Mouse (Mus musculus): Measurements from ENCODE around the gene Cfap97d2.
A peak's percentile ranks its signal among the peaks of the same experiment; 100 is the strongest.
"Not testable (repeated sequence)": the region's sequence is repeated elsewhere in the genome, so short reads cannot be mapped to it uniquely, and the experiment has no call there.

Cfap97d2 gene

DNA sequence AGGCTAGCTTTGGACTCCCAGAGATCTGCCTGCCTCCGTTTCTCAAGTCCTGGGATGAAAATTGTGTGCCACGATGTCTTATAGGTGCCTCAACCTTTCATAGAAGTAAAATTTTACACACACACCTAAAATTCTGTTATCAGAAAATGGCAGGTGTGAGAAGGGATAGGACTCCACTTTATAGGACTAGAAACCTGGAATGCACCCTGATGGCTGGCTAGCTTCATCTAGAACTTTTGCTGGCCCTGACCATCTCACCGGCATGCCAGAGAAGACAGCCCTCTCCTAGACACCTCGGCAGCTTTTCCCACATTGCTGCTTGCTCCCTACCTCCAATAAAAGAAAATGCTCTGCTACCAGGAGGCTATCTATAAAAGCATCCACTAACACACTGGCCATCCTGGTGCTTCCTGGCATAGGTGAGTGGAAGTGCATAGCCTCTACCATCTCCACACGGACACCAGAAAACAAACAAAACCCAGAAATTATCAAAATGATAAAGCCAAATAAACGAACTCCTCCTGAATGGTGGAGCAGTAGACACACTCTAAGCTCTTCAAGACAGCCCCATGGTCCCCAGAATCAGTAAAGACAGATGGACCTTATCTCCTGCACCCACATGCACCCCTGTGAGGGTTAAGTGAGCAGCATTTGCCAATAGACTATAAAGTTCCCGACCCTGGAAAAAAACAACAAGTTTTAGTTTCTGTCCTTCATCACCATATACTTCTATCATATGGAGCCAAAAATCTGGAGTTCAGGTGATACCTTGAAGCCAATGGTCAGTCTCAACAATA, 35.3 kb downstream of the Cfap97d2 start:
- DNase-seq (ENCODE audit: low spot score) = no peak

DNA sequence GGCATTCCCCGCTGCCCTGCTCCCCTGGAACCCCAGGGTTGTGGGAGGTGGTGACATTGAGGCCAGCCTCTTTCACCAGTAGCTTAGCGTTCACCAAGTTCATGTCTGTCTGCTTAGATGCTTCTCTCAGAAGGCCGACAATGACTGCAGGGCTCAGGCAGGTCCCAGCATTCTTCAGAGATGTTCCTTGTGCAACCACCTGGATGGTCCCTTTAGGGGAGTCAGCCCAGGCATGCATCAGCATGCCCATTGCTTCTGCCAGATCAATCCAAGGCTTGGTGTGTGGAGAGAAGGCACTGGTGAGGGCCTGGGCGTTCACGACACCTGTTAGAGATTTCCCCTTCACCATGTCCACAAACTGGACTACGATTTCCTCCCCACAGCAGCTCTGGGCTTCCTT, 40.5 kb downstream of the Cfap97d2 start:
- not testable (repeated sequence) for DNase-seq (ENCODE audit: low spot score)

DNA sequence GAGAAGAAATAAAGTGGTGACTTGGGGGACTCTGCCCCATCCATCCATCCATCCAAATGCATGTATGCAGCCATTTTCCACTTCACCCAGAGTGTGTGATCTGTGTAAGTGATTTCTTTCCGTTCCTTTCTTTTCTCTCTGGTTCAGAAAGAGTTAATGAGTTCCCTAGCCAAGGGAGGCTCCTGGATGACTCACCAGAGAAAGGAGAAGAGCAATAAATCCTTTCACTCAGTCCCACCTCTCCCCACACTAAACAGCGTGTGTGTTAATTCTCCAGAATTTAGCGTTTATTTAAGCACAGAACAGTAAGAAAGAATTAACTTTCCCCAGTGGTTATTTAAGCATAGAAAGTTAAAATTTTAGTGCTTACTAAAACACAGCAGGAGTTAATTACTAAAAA, 41.9 kb downstream of the Cfap97d2 start:
- no peak for DNase-seq (ENCODE audit: low spot score)

DNA sequence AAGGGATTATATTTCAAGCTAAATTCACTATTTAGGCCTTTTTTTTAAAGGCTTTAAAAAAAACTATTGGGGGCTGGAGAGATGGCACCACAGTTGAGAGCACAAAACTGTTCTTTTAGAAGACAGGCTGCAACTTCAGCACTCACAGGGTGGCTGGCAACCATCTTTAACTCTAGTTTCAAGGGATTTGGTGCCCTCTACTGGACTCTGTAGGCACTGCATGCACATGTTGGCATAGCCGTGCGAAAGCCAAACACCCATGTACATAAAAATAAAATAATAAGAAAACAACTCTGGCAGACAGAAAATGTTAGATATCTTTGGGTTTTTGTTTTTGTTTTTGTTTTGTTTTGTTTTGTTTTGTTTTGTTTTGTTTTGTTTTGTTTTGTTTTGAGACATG, 48.0 kb downstream of the Cfap97d2 start:
- no peak for DNase-seq (ENCODE audit: low spot score)

DNA sequence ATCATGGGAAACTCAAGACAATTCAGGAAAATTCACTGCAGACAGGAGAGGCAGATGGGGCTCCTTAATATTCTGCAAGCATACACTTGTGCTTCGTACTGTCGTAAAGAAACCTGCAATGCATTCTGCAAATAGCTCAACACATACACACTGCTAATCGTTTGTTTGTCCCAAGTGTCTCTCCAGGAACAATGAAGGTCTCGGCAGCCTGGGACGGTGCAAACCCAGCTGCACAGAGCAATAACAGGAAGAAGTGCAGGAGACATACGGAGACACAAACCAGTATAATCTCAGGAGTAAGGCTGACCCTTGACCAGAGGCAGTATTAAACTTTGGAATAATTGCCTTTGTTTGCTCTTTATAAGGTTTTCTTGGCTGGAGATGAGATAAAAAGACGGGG, 50.8 kb downstream of the Cfap97d2 start:
- DNase-seq (ENCODE audit: low spot score) = no peak

DNA sequence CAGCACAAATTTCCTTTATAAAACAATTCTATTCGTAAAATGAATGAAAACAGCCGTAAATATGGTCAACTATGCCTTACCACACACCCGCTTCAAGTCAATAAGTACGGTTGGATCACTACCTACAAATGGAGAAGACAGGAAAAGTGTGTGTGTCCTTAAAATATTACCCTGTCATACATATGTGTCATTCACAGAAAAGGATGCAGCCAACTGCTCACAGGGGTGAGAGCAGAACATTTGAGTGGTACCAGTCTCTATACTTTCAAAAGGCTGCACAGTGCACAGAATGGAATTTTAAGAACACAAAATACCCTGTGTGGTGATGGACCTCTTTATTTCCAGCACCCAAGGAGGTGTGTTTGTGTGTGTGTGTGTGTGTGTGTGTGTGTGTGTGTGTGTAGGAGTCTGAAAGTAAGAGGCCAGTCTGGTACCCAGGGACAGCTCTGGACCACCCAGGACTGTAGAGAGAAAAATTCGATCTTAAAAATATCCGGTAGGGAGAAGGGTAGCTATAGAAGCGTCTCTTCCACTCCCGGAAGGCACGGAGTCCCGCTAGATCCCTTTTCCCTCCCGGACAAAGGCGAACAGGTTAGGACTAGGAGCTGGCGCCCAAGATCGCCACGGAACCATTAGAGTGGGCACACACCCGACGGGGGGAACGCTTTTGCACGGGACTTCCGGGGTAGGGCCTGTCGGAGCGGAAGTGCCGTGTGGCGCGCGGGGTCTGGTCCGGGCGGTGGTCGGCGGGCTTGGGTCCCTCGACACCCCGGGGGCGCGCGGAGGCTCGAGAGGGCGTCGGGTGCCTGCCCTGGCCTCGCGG, 51.5 kb downstream of the Cfap97d2 start, which contains the start of gene Cdc16:
TSS of gene Cdc16 (plus strand) at position 695 of the 823 bp plus-strand sequence.
- peak; percentile 79 for DNase-seq (ENCODE audit: low spot score)

DNA sequence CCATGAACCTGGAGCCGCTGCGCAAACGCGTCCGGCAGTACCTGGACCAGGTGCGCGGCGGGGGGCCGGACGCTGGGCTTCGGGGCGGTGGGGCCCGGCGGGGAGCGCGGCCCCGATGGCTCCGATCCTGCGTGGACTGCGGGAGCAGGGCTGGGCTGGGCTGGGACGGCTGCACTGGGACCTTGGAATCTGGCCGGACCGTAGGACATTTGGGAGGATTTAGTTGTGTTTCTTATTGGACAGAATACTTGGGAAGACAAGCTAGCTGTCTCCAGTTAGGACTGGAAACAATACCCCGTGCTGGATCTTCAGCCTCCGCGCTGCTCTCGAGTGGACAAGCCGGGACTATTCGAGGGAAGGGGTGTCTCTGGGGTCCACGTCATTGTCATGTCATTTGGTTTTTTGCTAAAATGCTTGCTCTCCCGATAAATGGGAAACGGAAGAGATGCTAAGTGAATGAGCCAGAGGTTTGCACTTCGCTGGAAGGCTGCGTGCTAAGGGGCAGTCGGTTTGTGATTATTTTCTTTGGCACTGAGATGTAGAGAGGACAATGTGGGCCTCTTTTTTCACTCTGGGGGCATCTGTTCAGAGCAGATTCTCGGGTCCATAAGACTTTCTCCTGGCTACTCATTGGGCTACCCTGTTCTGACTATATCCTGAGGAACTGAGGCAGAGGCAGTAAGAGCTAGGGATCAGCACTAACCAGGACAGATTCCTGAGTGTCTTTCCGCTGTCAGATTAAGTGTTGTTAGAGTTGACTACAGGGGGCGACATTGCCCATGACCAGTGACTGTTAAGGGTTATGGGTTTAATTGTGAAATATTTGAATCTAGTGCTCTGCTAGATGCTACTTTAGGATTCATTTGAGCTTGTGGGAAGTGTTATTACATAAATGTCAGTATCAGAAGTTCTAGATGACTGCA, 52.4 kb downstream of the Cfap97d2 start:
- DNase-seq (ENCODE audit: low spot score) = no peak

DNA sequence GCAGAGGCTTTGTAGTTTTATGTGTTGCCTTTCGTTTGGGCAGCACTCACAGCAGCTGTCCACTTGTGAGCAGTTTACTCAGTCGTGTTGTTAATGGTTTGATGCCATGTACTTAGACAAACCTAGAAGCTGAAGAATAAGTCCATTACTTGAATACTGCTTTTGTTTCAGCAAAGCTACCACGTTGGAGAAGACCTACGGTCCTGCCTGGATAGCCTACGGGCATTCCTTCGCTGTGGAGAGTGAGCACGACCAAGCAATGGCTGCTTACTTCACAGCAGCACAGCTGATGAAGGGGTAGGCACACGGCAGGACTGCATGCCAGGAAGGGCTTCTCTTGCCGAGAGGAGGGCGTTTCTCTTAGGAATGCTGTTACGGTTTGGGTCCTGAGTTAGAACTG, 63.5 kb downstream of the Cfap97d2 start:
- no peak for DNase-seq (ENCODE audit: low spot score)

DNA sequence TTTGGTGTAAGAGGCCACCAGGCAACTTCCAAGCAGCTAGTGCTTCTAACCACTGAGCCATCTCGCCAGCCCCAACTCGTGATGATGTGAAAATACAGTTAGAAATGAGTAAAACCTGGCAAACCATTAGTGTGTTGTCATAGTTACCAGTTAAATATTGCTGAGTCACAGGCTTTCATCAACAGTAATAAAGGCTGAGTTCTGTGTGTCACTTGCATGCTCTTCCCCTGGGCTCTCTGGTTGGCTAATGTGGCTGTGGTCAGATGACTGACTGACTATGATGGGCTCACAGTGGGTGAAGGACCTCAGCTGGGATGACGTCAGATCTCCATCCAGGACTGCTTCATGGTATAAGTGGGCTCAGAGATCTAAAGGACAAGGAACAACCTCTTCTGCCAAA, 74.8 kb downstream of the Cfap97d2 start:
- no peak for DNase-seq (ENCODE audit: low spot score)

DNA sequence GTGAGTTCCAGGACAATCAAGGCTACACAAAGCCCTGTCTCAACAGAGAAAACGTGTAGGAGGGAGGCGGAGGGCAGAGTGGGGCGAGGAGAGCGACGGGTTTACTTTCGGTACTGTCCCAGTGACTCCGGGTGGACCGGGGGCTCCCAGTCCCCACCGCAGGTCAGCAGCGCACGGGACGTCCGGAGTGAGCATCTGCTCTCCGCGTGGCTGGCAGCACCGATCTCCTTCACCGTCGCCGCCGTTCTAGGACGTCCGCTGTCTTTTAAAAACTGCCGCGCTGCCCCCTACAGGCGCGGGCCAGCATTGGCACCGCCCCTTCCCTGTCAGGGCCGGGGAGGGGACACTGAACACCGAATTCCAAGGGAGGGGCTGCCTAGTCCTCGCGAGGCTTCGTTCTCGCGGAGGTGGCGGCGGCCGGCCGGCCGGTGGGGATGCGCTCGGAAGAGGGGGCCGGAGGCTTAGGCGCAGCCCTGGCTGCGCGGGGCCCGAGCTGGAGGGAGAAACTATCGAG, 79.6 kb downstream of the Cfap97d2 start, which contains the start of gene Upf3a:
TSS of gene Upf3a (plus strand) at position 366 of the 514 bp plus-strand sequence.
- peak; percentile 90 for DNase-seq (ENCODE audit: low spot score)

DNA sequence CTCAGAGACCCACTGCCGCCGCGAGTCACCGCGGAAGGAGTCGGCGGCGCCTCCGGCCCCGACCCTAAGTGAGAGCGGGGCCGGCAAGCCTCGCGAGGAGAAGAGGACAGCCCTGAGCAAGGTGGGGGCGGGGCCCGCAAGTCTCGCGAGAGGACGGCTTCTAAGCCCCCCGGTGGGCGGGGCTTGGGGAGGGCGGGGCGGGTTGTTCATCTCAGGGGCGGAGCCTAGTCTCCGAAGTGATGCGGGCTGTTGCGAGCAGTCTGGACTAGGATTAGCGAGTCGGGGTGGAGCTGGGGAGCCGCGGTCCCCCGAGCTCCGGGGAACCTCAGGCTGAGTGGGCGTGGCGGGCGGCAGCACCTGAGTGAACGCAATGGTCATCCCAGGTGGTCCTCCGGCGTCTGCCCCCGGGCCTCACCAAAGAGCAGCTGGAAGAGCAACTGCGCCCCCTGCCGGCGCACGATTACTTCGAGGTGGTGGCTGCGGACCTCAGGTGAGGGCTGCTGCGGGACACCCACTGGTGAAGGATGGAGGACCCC, 80.1 kb downstream of the Cfap97d2 start:
- DNase-seq (ENCODE audit: low spot score) = peak; percentile 87

DNA sequence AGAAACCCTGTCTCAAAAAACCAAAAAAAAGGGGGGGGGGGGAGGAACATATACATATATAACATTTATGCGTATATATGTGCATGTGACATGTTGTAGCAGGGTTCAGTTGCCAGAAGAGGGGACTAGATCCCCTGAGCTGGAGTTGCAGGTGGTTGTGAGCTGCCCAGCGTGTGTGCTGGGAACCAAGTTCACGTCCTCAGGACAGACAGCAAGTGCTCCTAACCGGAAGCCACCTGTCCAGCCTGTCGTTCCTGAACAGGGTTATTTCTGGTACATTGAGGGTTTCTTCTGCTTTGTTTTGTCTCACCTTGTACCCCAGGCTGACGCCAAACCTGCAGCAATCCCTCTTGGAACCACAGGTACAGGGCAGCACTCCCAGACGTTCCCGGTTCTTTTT, 83.9 kb downstream of the Cfap97d2 start:
- DNase-seq (ENCODE audit: low spot score) = no peak
